Mouse (Mus musculus): ENCODE results near the gene Scn4b.

Scn4b gene

GRCm38 (mm10) chr9:45130119-45130518, 8.1 kb upstream of the Scn4b start:
- DNase-seq, result no peak

DNA sequence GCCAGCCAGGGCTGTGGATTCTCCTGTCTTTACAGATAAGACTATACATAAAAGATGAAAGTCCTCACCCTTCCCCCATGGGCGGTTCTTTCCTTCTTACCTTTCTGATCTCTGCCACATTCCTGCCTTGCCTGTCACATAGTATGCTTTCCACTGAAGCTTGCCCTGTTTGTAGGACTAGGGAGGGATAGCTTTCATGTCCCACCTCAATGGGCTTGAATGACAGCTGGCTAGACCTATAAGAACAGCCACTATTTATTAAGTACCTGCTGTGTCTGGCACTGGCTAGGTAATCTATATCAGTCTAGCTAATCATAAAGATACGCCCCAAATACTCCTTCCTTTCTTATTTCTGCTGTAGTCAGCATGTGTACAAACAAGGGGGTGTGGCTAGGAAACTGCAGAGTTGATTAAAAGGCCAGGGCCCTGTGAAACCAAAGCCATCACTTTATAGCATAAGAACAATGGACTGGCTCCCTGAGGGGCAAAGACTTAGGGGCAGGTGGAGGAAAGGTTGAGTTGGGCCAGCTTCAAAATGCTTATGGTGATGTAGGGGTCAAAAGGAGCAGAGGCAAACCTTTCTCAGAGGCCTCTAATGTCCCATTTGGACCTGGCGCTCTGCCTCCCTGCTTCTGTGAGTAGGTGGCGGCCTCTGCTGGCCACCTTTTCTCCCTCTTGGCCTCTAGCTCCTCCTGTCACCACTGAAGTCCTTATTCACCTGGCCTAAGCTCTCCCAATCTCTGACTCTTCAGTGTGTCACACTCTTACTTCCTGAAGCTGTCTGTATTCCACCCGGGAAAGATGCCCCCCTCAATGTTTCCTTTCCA, 4.5 kb upstream of the Scn4b start:
- DNase-seq, result peak; percentile 36

DNA sequence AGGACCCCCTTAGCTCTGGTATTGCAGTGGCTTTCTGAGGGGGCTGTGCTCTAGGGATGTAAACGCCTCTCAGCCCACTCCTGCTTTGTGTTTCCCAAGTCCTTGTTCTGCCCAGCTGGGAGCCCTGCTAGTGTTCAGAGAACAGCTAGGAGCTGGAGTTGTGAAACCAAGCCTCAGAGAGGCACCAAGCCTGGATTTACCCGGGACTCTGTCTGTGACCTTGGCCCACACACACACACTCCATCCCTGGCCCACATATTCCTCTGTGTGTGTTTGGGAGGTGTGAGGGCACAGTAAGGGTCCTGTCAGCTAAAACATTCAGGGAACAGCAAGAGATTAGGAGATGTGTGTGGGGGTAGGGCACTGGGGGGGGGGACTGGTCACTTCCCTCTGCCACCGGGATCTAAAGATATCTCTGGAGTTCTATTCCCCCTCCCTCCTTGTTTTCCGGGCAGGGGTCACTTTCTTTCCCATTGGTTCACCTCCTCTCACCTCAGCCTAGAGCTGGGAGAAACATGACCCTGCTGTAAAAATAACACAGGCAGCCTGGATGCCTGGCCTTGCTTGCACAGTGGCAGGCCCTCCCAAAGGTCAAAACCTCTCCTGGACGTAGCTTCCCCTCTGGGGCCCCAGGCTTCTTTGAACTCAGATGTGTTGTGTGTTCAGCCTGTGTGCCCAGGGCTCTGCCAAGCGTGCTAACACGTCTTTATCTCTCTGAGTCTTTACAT, 1.6 kb upstream of the Scn4b start:
- DNase-seq, result peak; percentile 51

GRCm38 (mm10) chr9:45139082-45139481, 887 bp downstream of the Scn4b start:
- no peak for DNase-seq

GRCm38 (mm10) chr9:45140945-45141344, 2.8 kb downstream of the Scn4b start:
- DNase-seq, result no peak

DNA sequence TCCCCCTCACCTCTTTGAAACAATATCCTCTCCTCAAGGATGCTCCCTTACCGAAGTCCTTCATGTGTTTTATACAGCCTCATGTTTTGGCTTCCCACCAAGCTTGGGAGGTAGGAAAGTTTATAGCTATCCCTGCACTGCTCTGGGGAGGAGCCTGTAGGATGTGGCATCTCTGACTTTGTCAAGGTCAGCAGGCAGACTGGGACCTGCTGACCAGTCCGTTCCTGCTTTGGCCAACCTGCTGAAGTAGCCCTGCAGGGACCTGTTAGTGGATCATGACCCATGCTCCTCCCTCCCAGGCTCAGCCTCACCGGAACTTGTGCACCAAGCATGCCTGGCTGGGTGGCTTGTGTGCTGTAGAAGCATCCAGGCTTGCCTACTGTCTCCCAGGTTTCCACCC, 4.5 kb downstream of the Scn4b start:
- no peak for DNase-seq

GRCm38 (mm10) chr9:45145533-45146266, 7.5 kb downstream of the Scn4b start:
- no peak for DNase-seq

DNA sequence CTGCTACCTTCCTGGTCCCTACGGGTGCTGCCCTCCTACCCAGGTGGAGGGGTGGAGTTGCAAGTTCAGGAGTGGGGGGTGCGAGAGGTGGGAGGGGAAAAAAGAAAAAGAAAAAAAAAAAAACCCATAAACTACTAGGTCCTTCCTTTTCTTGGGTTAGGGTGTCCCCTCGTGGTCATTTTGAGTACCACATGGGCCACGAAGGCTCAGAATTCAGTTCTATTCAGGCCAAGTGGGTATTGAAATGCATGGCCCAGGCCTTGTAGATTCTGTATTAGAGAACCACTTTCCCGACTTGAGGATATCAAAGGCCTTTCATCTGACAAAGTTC, 8.0 kb downstream of the Scn4b start:
- peak; percentile 52 for DNase-seq

GRCm38 (mm10) chr9:45150933-45151332, 12.7 kb downstream of the Scn4b start:
- no peak for DNase-seq

GRCm38 (mm10) chr9:45153361-45153760, 15.2 kb downstream of the Scn4b start:
- DNase-seq, result no peak

DNA sequence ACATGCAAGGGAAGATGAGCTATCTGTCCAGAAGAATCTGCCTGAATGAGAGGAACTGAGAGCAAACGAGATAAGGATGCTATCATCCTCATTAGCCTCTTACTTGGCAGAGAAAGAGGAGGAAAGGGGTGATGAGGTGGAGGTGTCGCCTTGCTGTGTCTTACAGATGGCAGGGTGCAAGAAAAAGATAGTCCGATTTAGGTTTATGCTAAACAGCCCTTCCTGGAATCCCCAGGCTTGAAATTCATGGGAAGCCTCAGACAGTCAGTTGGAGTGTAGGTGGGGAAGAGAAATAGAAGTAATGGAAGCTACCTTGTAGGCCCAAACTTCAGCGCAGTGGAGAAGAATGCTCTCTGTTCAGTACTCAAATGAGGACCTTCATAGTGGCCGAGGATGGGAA, 29.7 kb downstream of the Scn4b start:
- no peak for DNase-seq

DNA sequence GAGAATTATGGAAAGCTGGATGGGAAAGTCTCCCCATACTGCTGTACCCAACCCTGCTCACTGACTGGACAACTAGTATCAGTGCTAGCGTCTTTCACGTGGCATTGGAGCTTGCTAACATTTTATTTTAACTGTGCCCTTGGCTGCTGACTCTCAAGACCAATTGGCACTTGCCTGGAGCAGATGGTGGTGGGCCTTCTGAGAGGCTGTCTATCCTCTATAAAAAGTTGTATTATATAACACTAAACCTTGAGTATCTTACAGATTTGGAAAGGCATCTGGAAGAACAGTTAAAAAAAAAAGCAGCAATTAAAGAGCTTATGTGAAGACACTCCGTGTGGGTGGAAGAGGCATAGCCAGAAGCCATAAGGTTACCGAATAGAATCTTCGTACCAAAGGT, 32.0 kb downstream of the Scn4b start:
- no peak for DNase-seq

DNA sequence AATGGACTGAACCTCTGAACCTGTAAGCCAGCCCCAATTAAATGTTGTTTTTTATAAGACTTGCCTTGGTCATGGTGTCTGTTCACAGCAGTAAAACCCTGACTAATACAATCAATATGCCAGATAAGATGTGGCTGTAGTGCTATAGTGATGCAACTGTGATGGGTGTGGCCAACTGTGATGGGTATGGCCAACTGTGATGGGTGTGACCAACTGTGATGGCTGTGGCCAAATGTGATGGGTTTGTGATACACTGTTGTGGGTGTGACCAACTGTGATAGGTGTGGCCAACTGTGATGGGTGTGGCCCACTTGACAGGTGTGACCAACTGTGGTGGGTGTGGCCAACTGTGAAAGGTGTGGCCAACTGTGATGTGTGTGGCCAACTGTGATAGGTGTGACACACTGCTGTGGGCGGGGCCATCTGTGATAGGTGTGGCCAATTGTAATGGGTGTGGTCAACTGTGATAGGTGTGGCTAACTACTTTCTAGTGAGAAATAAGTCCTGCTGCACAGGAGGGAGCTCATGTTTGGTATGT, 32.9 kb downstream of the Scn4b start:
- DNase-seq, result no peak

GRCm38 (mm10) chr9:45173475-45173874, 35.3 kb downstream of the Scn4b start:
- DNase-seq, result no peak

- no peak for DNase-seq
Measured at GRCm38 (mm10) chr9:45179282-45179681, 41.1 kb downstream of the Scn4b start.

DNA sequence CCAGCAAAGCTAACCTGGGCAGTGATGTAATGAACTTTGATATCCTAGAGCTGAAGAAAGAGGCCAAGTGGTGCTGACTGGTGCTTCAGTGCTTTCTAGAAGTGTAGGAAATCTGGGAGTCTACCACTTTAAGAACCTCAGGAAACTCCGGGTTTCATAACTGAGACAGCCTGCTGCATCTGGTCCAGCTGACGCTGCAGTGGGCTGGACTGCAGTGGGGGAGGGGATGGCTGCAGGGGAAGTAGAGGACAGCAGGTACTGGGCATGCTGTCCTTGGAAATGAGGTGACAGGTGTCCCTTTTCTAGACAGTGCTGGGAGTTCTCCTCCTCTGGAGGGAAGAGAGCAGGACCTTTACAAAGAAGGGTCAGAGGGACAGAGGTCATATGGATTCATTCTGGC, 43.6 kb downstream of the Scn4b start, which contains the start of gene BC049352:
TSS of gene BC049352 (plus strand) at position 238 of the 400 bp plus-strand sequence.
- DNase-seq, result peak; percentile 11

GRCm38 (mm10) chr9:45182521-45182920, 44.3 kb downstream of the Scn4b start:
- no peak for DNase-seq

GRCm38 (mm10) chr9:45183266-45183665, 45.1 kb downstream of the Scn4b start:
- DNase-seq, result no peak

DNA sequence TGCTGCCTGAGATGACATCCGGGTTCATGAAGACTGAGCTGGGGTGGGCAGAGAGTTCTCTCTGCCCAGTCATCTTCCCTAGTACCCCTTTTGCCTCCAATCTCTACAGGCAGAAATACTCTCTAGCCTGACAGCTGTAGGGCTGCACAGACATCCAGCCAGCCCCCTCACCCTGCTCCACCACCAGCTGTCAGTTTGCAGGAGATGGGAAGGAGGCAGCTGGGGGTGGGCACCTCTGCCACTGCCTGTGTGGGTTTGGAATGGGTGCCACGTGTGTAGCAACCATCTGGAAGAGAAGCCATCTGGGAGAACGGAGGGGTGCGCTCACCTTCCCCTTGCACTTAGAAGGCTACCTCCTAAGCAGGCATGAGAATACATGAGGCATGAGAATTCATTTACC, 47.1 kb downstream of the Scn4b start:
- no peak for DNase-seq

DNA sequence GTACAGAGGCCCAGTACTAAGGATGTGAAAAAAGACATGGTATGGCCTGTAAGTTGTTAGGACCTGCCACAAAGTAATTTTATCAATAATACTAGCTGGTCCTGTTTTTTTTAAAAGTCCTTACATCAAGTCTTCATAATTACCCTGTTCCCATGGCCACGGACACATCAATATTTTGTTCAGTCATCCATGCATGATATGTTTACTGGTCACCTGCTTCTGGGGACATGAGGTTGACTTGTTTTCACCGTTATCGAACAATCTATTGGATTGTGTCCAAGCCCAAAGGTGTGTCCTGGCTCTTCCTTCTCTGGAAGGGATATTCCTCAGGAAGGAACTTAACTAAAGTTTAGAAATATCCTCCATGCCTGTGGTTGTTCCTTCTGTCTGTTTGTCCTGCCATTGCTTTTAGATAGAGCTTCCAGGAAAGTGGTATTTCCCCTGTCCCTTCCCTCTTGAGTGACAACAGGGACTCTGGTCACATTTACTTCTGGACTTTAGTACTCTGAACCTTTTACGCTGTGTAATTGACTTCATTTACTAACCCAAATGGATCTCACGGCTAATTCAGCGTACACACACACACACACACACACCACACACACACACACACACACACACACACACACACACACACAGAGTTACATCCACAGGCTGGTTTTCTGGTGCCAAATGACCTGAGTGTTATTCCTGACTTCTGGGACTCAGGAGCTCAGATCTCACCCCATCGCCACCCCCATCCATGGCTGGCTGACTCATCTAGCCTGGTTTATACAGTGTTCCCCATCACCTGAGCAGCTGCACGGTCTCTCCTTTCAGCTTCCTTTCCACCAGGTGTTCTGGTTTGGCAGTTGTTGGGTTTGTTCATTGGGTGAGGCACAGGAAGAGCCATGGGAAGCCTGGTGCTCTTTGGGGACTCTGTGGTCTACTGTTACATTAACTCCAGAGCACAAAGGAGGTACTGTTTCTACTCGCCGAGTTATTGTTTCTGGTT, 50.7 kb downstream of the Scn4b start:
- DNase-seq, result no peak

DNA sequence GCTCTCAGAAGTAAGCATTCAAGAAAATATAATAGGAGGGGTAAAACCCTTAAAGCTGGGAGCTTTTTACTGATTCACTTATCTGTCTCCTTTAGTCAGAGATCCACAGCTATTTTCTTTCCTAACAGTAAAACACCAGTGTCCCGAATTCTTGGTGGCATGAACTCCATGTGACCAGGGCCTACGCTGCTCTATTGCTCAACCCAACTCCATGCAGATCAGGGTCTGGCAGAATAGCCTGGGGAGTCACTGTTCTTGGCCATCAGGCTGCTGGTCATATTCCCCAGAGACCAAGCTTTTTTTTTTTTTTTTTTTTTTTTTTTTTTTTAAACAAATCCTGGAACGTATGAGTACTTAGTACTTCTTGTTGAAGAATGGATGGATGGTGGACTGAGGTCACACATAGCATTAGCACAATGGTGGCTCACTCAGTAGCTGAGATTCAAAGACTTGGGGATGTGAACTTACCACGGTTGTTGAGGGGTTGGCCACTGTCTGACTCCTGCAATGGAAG, 51.5 kb downstream of the Scn4b start:
- no peak for DNase-seq

DNA sequence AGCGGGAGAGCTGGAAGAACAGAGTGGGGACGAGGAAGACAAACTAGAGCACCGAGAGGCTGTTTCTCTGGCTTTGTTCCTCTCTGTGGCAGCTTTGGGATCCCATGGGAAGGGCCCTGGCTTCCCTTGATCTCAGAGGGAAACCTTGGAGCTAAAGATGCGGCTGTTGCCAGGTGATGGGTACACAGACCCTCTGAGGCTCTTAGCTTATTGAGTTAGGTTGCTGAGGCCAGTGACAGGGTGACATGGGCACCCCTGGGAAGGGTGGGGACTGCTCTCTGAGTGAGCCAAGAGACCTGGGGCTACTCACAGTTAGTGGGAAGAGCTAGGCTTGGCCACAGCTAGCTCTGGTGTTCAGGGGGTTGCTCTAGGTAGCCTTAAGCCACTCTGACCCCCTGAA, 57.3 kb downstream of the Scn4b start:
- no peak for DNase-seq
